Mouse (Mus musculus): ENCODE data around the gene Supv3l1. TPM values are rescaled to one million over a fixed set of nuclear protein-coding genes. Genes with fewer than 3 reads are reported as not detected.
A peak's percentile ranks its signal among the peaks of the same experiment; 100 is the strongest.

Supv3l1 gene
- total and polyA plus RNA-seq, 3 experiments, result 51.8 to 72.0 TPM; not detected in 1

GRCm38 (mm10) chr10:62410943-62411342 lies 38.6 kb downstream of the Supv3l1 start:
- Histone ChIP-seq H3K4me3 (ENCODE audit: control insufficient read depth in 1 of 2, insufficient read depth in 1 of 2, low read depth in 2 of 2, low read length in 2 of 2) (no peak overlapping the region), H3K36me3 (ENCODE audit: control insufficient read depth in 1 of 2, insufficient read depth in 2 of 2, low read length in 2 of 2) (peaks cover 0 to 13% of the 10 kb centered on the region in 2 experiments; a peak in 2 of 4 replicates), H3K27ac (ENCODE audit: control insufficient read depth, low read depth, low read length) (no peak overlapping the region), H3K9ac (ENCODE audit: control insufficient read depth, low read depth, low read length, poor library complexity, severe bottlenecking) (no peak overlapping the region), H3K27me3 (ENCODE audit: control insufficient read depth in 1 of 2, insufficient read depth in 2 of 2, low read length in 2 of 2) (no peaks in the 10 kb centered on the region), H3K9me3 (replicated peaks; ENCODE audit: insufficient read depth, low read length) (no peaks in the 10 kb centered on the region), H3K79me2 (ENCODE audit: control insufficient read depth, insufficient read depth, low read length, poor library complexity) (no peaks in the 10 kb centered on the region), H3K4me1 (ENCODE audit: control insufficient read depth in 1 of 2, insufficient read depth in 2 of 2, low read length in 2 of 2) (peaks cover 2 to 29% of the 10 kb centered on the region in 2 experiments; a peak in 3 of 4 replicates)
- TF ChIP-seq MAFK (IDR thresholded peaks at IDR 0.05; ENCODE audit: borderline replicate concordance, low read depth, low read length) (no peak), SMC3 (IDR thresholded peaks at IDR 0.05; ENCODE audit: low read depth, low read length) (peak; percentile 91), UBTF (IDR thresholded peaks at IDR 0.05; ENCODE audit: borderline replicate concordance, insufficient read depth, low read depth, low read length) (no peak), TBP (IDR thresholded peaks at IDR 0.05; ENCODE audit: low read depth, low read length) (no peak), RCOR1 (IDR thresholded peaks at IDR 0.05; ENCODE audit: low read depth, low read length) (no peak), RAD21 (IDR thresholded peaks at IDR 0.05; ENCODE audit: low read depth, low read length) (peak; percentile 83), BHLHE40 (IDR thresholded peaks at IDR 0.05; ENCODE audit: borderline replicate concordance, low read depth, low read length) (no peak), ELF1 (IDR thresholded peaks at IDR 0.05; ENCODE audit: low read depth, low read length) (0 out of 2 replicates have a peak, but pooled peaks have one; percentile 18), ZC3H11A (IDR thresholded peaks at IDR 0.05; ENCODE audit: low read depth, low read length) (peak; percentile 86), POLR2AphosphoS2 (IDR thresholded peaks at IDR 0.05; ENCODE audit: low read length) (no peak), JUND (IDR thresholded peaks at IDR 0.05; ENCODE audit: low read depth, low read length) (no peak), ZNF384 (IDR thresholded peaks at IDR 0.05; ENCODE audit: low read depth, low read length) (no peak), CHD1 (IDR thresholded peaks at IDR 0.05; ENCODE audit: low read depth, low read length) (no peak), MXI1 (IDR thresholded peaks at IDR 0.05; ENCODE audit: low read depth, low read length) (no peak), ETS1 (IDR thresholded peaks at IDR 0.05; ENCODE audit: low read depth, low read length) (no peak), MAZ (IDR thresholded peaks at IDR 0.05; ENCODE audit: low read depth, low read length) (no peak), NELFE (IDR thresholded peaks at IDR 0.05; ENCODE audit: low read depth, low read length) (no peak), KAT2A (conservative IDR thresholded peaks at IDR 0.05; ENCODE audit: low read depth, low read length) (no peak), CTCF (IDR thresholded peaks at IDR 0.05 in 2 of 3, conservative IDR thresholded peaks at IDR 0.05 in 1 of 3; ENCODE audit: control insufficient read depth in 1 of 3, insufficient read depth in 1 of 3, low read depth in 2 of 3, low read length in 3 of 3, poor library complexity in 1 of 3, severe bottlenecking in 1 of 3) (peak; percentile 85 to 93 (median 92)), POLR2A (IDR thresholded peaks at IDR 0.05; ENCODE audit: control insufficient read depth in 1 of 2, insufficient read depth in 1 of 2, low read depth in 1 of 2, low read length in 2 of 2, poor library complexity in 1 of 2) (no peak), MEF2A (IDR thresholded peaks at IDR 0.05; ENCODE audit: extremely low read depth, insufficient replicate concordance, low read depth, low read length, poor library complexity, severe bottlenecking) (no peak), USF1 (IDR thresholded peaks at IDR 0.05; ENCODE audit: low read depth, low read length) (no peak), ZKSCAN1 (IDR thresholded peaks at IDR 0.05; ENCODE audit: low read depth, low read length) (no peak)
- DNase-seq (ENCODE audit: low read depth, low spot score), result peak; percentile 76
